Mouse (Mus musculus): ENCODE results near the gene Trmt10a. TPM values are rescaled to one million over a fixed set of nuclear protein-coding genes. Genes with fewer than 3 reads are reported as not detected.
A peak's percentile ranks its signal among the peaks of the same experiment; 100 is the strongest.

Gene Trmt10a
- polyA plus RNA-seq (2012; ENCODE audit: insufficient read depth, insufficient read length, low replicate concordance, missing spikeins): not detected in 2 replicates

DNA sequence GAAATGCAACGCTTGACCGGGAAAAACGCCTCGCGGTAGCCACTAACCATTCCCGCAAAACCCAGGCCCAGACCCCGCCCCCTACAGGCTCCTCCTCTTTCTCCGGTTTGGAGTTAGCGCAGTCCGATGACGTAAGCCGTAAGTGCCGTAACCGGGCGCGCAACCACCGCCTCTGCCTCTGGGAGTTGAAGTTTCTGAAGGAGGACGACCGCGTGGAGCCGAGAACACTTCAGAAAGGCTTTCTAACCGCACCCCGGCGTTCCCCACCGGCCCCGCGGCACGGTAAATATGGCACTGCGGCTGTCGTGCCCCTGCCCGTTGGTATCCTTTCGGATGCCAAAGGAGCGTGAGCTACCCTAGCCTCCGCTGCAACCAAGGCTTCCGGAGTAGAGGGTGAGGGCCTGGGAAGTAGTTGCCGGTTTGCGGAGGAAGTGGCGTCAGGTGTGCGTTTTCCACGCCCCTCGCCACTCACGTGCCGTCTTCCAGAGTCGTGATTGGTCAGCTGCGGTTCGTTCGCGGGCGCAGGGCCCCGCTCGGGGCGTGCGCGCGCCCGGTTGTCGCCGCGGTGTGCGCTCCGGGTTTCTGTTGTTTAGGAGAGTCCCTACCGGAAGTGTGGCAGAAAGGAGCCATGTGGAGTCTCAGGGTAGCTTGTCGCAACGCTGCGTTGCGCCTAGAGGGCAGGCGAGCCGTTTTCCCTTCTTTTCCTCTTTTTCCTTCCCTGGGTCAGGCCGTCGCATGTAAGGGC is at the start of gene Trmt10a:
Trmt10a (plus strand) TSS at position 134 of the 745 bp plus-strand sequence.
- Histone ChIP-seq H3K4me1 (ENCODE audit: control insufficient read depth, insufficient read depth, low read length) (no peaks in the 10 kb centered on the region), H3K4me3 (ENCODE audit: insufficient read depth, low read depth, low read length) (peak within 1 kb of the TSS; percentile 94), H3K27ac (ENCODE audit: insufficient read depth, low read depth, low read length) (peak within 1 kb of the TSS; percentile 98)
- under 1% methylated on average over 70 of the region's 70 CpGs for WGBS
- TF ChIP-seq POLR2A (IDR thresholded peaks at IDR 0.05; ENCODE audit: insufficient read depth, low read depth, low read length) (peak; percentile 66; the same call in 1 of the 2 replicates), CTCF (IDR thresholded peaks at IDR 0.05; ENCODE audit: insufficient read depth, low read depth, low read length) (peak; percentile 39; the same call in 1 of the 2 replicates)

- WGBS: 44% methylated on average over 3 of the region's 3 CpGs
- no peak overlapping the region for H3K27ac ChIP-seq (ENCODE audit: insufficient read depth, low read depth, low read length)
- TF ChIP-seq CTCF (IDR thresholded peaks at IDR 0.05; ENCODE audit: insufficient read depth, low read depth, low read length): no peak
- TF ChIP-seq POLR2A (IDR thresholded peaks at IDR 0.05; ENCODE audit: insufficient read depth, low read depth, low read length): no peak
Measured at GRCm38 (mm10) chr3:138095301-138095700, 47.9 kb upstream of the Trmt10a start.

DNA sequence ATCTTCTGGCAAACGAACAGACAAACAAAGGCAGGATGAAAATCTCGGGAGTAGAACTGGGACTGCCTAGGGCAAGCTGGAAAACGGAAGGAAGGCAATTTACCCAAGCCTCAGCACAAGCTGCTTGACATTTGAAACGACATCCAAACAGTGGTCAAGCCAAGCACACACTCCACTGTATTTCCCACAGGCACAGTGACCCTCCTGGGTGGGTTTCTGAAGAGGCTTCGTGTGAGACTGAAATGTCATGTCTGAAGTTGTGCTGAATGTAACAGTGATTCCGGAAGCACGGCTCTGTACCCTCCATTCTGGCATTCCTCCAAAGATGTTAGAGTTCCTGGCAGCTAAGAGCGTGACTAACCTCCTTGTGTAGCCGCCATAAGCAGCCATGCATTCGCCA is 47.5 kb upstream of the Trmt10a start:
- TF ChIP-seq CTCF (IDR thresholded peaks at IDR 0.05; ENCODE audit: insufficient read depth, low read depth, low read length): no peak
- TF ChIP-seq POLR2A (IDR thresholded peaks at IDR 0.05; ENCODE audit: insufficient read depth, low read depth, low read length): no peak
- 24% methylated on average over 10 of the region's 10 CpGs for WGBS
- Histone ChIP-seq H3K27ac (ENCODE audit: insufficient read depth, low read depth, low read length) (no peak overlapping the region), H3K4me1 (ENCODE audit: control insufficient read depth, insufficient read depth, low read length) (peaks cover 6% of the 10 kb centered on the region; the same call in 1 of the 2 replicates), H3K4me3 (ENCODE audit: insufficient read depth, low read depth, low read length) (no peak overlapping the region)

More at GRCm38 (mm10) chr3:138095301-138095700, 47.9 kb upstream of the Trmt10a start:
- peaks cover 6% of the 10 kb centered on the region; the same call in 1 of the 2 replicates for H3K4me1 ChIP-seq (ENCODE audit: control insufficient read depth, insufficient read depth, low read length)
- H3K4me3 ChIP-seq (ENCODE audit: insufficient read depth, low read depth, low read length): no peak overlapping the region

DNA sequence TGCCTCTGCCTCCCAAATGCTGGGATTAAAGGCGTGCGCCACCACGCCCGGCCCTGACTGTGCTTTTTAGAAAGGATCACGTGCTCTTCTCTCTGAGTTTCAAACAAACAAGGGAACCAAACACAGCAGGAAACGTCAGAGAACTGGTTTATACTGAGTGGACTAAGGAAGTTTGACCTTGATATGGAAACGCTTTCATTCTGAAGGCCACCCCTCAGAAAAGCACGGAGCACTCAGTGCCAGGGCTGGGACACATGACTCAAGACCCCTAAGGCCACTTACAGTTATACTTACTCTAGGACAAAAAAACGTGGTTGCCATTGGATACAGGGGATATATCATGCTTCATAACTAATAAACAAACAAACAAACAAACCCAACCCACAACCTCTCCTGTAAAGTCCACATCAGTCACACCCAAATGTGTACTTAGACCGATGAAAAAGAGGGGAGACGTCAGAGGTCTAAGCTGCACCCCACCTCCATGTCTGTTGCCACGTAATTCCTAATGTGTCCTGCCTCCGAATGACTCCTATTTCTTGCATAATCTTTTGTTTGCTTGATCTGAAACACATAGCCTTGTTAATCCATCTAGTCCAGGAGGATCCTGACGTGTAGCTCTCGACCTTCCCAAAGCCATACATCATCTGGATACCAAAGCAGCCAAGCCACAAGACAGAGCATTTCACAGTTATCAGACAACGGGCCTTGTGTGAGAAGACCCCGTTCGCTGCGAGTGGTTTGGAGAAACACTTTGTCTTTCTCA is 46.8 kb upstream of the Trmt10a start:
- no peak for TF ChIP-seq CTCF (IDR thresholded peaks at IDR 0.05; ENCODE audit: insufficient read depth, low read depth, low read length)
- TF ChIP-seq POLR2A (IDR thresholded peaks at IDR 0.05; ENCODE audit: insufficient read depth, low read depth, low read length): no peak
- 87% methylated on average over 19 of the region's 19 CpGs for WGBS
- H3K4me3 ChIP-seq (ENCODE audit: insufficient read depth, low read depth, low read length): no peak overlapping the region
- H3K4me1 ChIP-seq (ENCODE audit: control insufficient read depth, insufficient read depth, low read length): peaks cover 6% of the 10 kb centered on the region; the same call in 1 of the 2 replicates
- H3K27ac ChIP-seq (ENCODE audit: insufficient read depth, low read depth, low read length): no peak overlapping the region

DNA sequence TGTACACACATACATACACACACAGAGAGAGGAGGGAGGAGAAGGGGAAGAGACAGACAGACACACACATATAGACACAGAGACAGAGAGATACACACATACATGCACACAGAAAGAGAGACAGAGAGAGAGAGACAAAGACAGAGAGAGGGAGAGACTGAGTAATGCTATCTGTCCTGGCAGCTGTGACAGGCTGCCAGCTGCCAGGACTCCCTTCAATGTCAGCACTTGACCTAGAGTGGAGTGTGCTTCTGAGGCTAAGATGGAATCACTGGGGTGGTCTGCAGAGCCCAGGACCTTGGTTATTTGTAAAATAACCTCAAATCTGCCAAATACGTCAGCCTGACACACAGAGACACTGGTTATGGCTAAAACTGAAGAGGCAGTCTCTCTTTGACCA is 45.5 kb upstream of the Trmt10a start:
- 93% methylated on average over 1 of the region's 1 CpGs for WGBS
- Histone ChIP-seq H3K4me1 (ENCODE audit: control insufficient read depth, insufficient read depth, low read length) (peaks cover 6% of the 10 kb centered on the region; the same call in 1 of the 2 replicates), H3K27ac (ENCODE audit: insufficient read depth, low read depth, low read length) (no peak overlapping the region), H3K4me3 (ENCODE audit: insufficient read depth, low read depth, low read length) (no peak overlapping the region)
- no peak for TF ChIP-seq POLR2A (IDR thresholded peaks at IDR 0.05; ENCODE audit: insufficient read depth, low read depth, low read length)
- TF ChIP-seq CTCF (IDR thresholded peaks at IDR 0.05; ENCODE audit: insufficient read depth, low read depth, low read length): no peak

DNA sequence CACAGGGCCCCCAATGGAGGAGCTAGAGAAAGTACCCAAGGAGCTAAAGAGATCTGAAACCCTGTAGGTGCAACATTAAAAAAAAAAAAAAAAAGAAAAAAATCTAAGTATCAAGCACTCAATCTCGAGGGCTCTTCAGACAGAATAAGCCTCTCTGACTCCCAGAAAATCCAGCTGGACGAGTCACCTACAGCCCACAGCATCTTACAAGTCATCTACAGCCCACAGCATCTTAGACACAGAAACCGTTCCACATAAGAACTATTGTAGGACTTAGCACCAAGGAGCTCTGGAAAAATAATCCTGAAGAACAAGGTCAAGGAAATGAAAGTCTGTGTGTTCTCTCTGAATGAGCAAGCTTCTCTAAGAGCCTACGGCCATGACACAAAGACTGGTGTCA is 41.3 kb upstream of the Trmt10a start:
- Histone ChIP-seq H3K4me3 (ENCODE audit: insufficient read depth, low read depth, low read length) (no peak overlapping the region), H3K4me1 (ENCODE audit: control insufficient read depth, insufficient read depth, low read length) (no peaks in the 10 kb centered on the region), H3K27ac (ENCODE audit: insufficient read depth, low read depth, low read length) (no peak overlapping the region)
- TF ChIP-seq POLR2A (IDR thresholded peaks at IDR 0.05; ENCODE audit: insufficient read depth, low read depth, low read length): no peak
- no peak for TF ChIP-seq CTCF (IDR thresholded peaks at IDR 0.05; ENCODE audit: insufficient read depth, low read depth, low read length)
- WGBS: 86% methylated on average over 4 of the region's 4 CpGs

GRCm38 (mm10) chr3:138103690-138104089 is 39.6 kb upstream of the Trmt10a start:
- Histone ChIP-seq H3K27ac (ENCODE audit: insufficient read depth, low read depth, low read length) (no peak overlapping the region), H3K4me1 (ENCODE audit: control insufficient read depth, insufficient read depth, low read length) (no peaks in the 10 kb centered on the region), H3K4me3 (ENCODE audit: insufficient read depth, low read depth, low read length) (no peak overlapping the region)
- TF ChIP-seq CTCF (IDR thresholded peaks at IDR 0.05; ENCODE audit: insufficient read depth, low read depth, low read length): no peak
- no peak for TF ChIP-seq POLR2A (IDR thresholded peaks at IDR 0.05; ENCODE audit: insufficient read depth, low read depth, low read length)
- WGBS: 95% methylated on average over 4 of the region's 4 CpGs

GRCm38 (mm10) chr3:138105056-138105455 is 38.2 kb upstream of the Trmt10a start:
- H3K4me1 ChIP-seq (ENCODE audit: control insufficient read depth, insufficient read depth, low read length): no peaks in the 10 kb centered on the region
- 69% methylated on average over 5 of the region's 5 CpGs for WGBS
- no peak overlapping the region for H3K27ac ChIP-seq (ENCODE audit: insufficient read depth, low read depth, low read length)
- no peak overlapping the region for H3K4me3 ChIP-seq (ENCODE audit: insufficient read depth, low read depth, low read length)
- TF ChIP-seq POLR2A (IDR thresholded peaks at IDR 0.05; ENCODE audit: insufficient read depth, low read depth, low read length): no peak
- TF ChIP-seq CTCF (IDR thresholded peaks at IDR 0.05; ENCODE audit: insufficient read depth, low read depth, low read length): no peak

DNA sequence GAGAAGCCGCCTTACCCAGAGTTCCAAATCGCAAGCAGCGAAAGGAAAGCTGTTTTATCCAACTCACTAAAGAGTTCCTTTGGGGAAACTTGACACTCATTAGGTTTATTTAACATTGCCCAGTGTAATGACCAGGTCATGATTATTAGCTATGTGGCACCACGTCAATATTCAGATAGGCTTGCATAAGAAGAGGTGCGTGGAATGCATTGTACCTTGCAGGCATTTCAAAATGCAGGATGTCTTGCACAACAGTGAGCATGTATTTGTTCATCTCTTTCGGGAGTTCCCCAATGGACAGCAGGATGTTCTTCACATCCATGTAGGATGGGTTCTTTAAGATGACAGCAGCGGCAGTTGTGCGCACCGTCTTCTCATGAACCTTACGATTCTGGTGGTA is 36.4 kb upstream of the Trmt10a start:
- H3K27ac ChIP-seq (ENCODE audit: insufficient read depth, low read depth, low read length): no peak overlapping the region
- 96% methylated on average over 10 of the region's 10 CpGs for WGBS
- H3K4me3 ChIP-seq (ENCODE audit: insufficient read depth, low read depth, low read length): no peak overlapping the region
- TF ChIP-seq POLR2A (IDR thresholded peaks at IDR 0.05; ENCODE audit: insufficient read depth, low read depth, low read length): no peak
- no peak for TF ChIP-seq CTCF (IDR thresholded peaks at IDR 0.05; ENCODE audit: insufficient read depth, low read depth, low read length)
- no peaks in the 10 kb centered on the region for H3K4me1 ChIP-seq (ENCODE audit: control insufficient read depth, insufficient read depth, low read length)
